Mouse (Mus musculus): ENCODE results near the gene En1. TPM values are rescaled to one million over a fixed set of nuclear protein-coding genes. Genes with fewer than 3 reads are reported as not detected.
A peak's percentile ranks its signal among the peaks of the same experiment; 100 is the strongest.

Gene En1
- total RNA-seq, 1 experiment: 1.2 TPM

GRCm38 (mm10) chr1:120587960-120588359 lies 14.3 kb upstream of the En1 start:
- no peak for DNase-seq (ENCODE audit: low read depth, low spot score)
- no peak for TF ChIP-seq MAFK (IDR thresholded peaks at IDR 0.05; ENCODE audit: insufficient read depth, low read depth, low read length)
- TF ChIP-seq CHD2 (IDR thresholded peaks at IDR 0.05; ENCODE audit: low read depth, low read length): no peak
- TF ChIP-seq ZC3H11A (IDR thresholded peaks at IDR 0.05; ENCODE audit: borderline replicate concordance, low read depth, low read length): no peak
- TF ChIP-seq HCFC1 (IDR thresholded peaks at IDR 0.05; ENCODE audit: borderline replicate concordance, insufficient read depth, low read length): no peak
- no peak for TF ChIP-seq ZNF384 (IDR thresholded peaks at IDR 0.05; ENCODE audit: low read depth, low read length)
- H3K27ac ChIP-seq (ENCODE audit: insufficient read depth, low read depth, low read length, poor library complexity, severe bottlenecking): no peak overlapping the region
- H3K36me3 ChIP-seq (ENCODE audit: control insufficient read depth, insufficient read depth, low read length, poor library complexity, severe bottlenecking): no peaks in the 10 kb centered on the region
- in situ Hi-C loops (cut with MboI; ENCODE audit: low sequenced_read_pairs in 2 of 2, unreplicated experiment in 2 of 2): loop anchor here in 1 of 2 experiments (25.0 kb wide), 1 partner anchor 599 kb away; no protein-coding TSS in a partner anchor
- H3K9me3 ChIP-seq (ENCODE audit: control insufficient read depth, insufficient read depth, low read depth, low read length): no peaks in the 10 kb centered on the region
- no peaks in the 10 kb centered on the region for H3K4me1 ChIP-seq (ENCODE audit: control insufficient read depth in 2 of 2, insufficient read depth in 2 of 2, low read length in 2 of 2, poor library complexity in 1 of 2)
- no peak overlapping the region for H3K9ac ChIP-seq (ENCODE audit: insufficient read depth, low read depth, low read length, poor library complexity, severe bottlenecking)
- no peak overlapping the region for H3K4me3 ChIP-seq (ENCODE audit: insufficient read depth in 1 of 2, low read depth in 1 of 2, low read length in 2 of 2, poor library complexity in 1 of 2, severe bottlenecking in 1 of 2)

GRCm38 (mm10) chr1:120588362-120589027 lies 13.7 kb upstream of the En1 start:
- Histone ChIP-seq H3K27ac (ENCODE audit: insufficient read depth, low read depth, low read length, poor library complexity, severe bottlenecking) (no peak overlapping the region), H3K36me3 (ENCODE audit: control insufficient read depth, insufficient read depth, low read length, poor library complexity, severe bottlenecking) (no peaks in the 10 kb centered on the region), H3K4me1 (ENCODE audit: control insufficient read depth in 2 of 2, insufficient read depth in 2 of 2, low read length in 2 of 2, poor library complexity in 1 of 2) (no peaks in the 10 kb centered on the region), H3K9ac (ENCODE audit: insufficient read depth, low read depth, low read length, poor library complexity, severe bottlenecking) (no peak overlapping the region), H3K9me3 (ENCODE audit: control insufficient read depth, insufficient read depth, low read depth, low read length) (no peaks in the 10 kb centered on the region), H3K4me3 (ENCODE audit: insufficient read depth in 1 of 2, low read depth in 1 of 2, low read length in 2 of 2, poor library complexity in 1 of 2, severe bottlenecking in 1 of 2) (no peak overlapping the region)
- DNase-seq (ENCODE audit: low read depth, low spot score): no peak
- in situ Hi-C loops (cut with MboI; ENCODE audit: low sequenced_read_pairs in 2 of 2, unreplicated experiment in 2 of 2): loop anchor here in 1 of 2 experiments (25.0 kb wide), 1 partner anchor 599 kb away; no protein-coding TSS in a partner anchor
- TF ChIP-seq ZC3H11A (IDR thresholded peaks at IDR 0.05; ENCODE audit: borderline replicate concordance, low read depth, low read length) (no peak), MAFK (IDR thresholded peaks at IDR 0.05; ENCODE audit: insufficient read depth, low read depth, low read length) (peak; percentile 73), CHD2 (IDR thresholded peaks at IDR 0.05; ENCODE audit: low read depth, low read length) (no peak), HCFC1 (IDR thresholded peaks at IDR 0.05; ENCODE audit: borderline replicate concordance, insufficient read depth, low read length) (no peak), ZNF384 (IDR thresholded peaks at IDR 0.05; ENCODE audit: low read depth, low read length) (no peak)

GRCm38 (mm10) chr1:120593236-120593919 lies 8.8 kb upstream of the En1 start:
- Histone ChIP-seq H3K9ac (ENCODE audit: insufficient read depth, low read depth, low read length, poor library complexity, severe bottlenecking) (no peak overlapping the region), H3K36me3 (ENCODE audit: control insufficient read depth, insufficient read depth, low read length, poor library complexity, severe bottlenecking) (no peaks in the 10 kb centered on the region), H3K9me3 (ENCODE audit: control insufficient read depth, insufficient read depth, low read depth, low read length) (no peaks in the 10 kb centered on the region), H3K4me3 (ENCODE audit: insufficient read depth in 1 of 2, low read depth in 1 of 2, low read length in 2 of 2, poor library complexity in 1 of 2, severe bottlenecking in 1 of 2) (no peak overlapping the region), H3K4me1 (ENCODE audit: control insufficient read depth in 2 of 2, insufficient read depth in 2 of 2, low read length in 2 of 2, poor library complexity in 1 of 2) (peaks cover 0 to 8% of the 10 kb centered on the region in 2 experiments; a peak in 1 of 4 replicates), H3K27ac (ENCODE audit: insufficient read depth, low read depth, low read length, poor library complexity, severe bottlenecking) (no peak overlapping the region)
- DNase-seq (ENCODE audit: low read depth, low spot score): no peak
- in situ Hi-C loops (cut with MboI; ENCODE audit: low sequenced_read_pairs in 2 of 2, unreplicated experiment in 2 of 2): loop anchor here (10.0 to 25.0 kb wide), 2 partner anchors 581 to 594 kb away; no protein-coding TSS in a partner anchor
- TF ChIP-seq ZNF384 (IDR thresholded peaks at IDR 0.05; ENCODE audit: low read depth, low read length) (no peak), ZC3H11A (IDR thresholded peaks at IDR 0.05; ENCODE audit: borderline replicate concordance, low read depth, low read length) (no peak), HCFC1 (IDR thresholded peaks at IDR 0.05; ENCODE audit: borderline replicate concordance, insufficient read depth, low read length) (no peak), CHD2 (IDR thresholded peaks at IDR 0.05; ENCODE audit: low read depth, low read length) (no peak), MAFK (IDR thresholded peaks at IDR 0.05; ENCODE audit: insufficient read depth, low read depth, low read length) (no peak)

GRCm38 (mm10) chr1:120594603-120595002 lies 7.6 kb upstream of the En1 start:
- no peak overlapping the region for H3K4me3 ChIP-seq (ENCODE audit: insufficient read depth in 1 of 2, low read depth in 1 of 2, low read length in 2 of 2, poor library complexity in 1 of 2, severe bottlenecking in 1 of 2)
- H3K36me3 ChIP-seq (ENCODE audit: control insufficient read depth, insufficient read depth, low read length, poor library complexity, severe bottlenecking): no peaks in the 10 kb centered on the region
- H3K27ac ChIP-seq (ENCODE audit: insufficient read depth, low read depth, low read length, poor library complexity, severe bottlenecking): no peak overlapping the region
- H3K9ac ChIP-seq (ENCODE audit: insufficient read depth, low read depth, low read length, poor library complexity, severe bottlenecking): no peak overlapping the region
- peak; percentile 95 for TF ChIP-seq ZNF384 (IDR thresholded peaks at IDR 0.05; ENCODE audit: low read depth, low read length)
- TF ChIP-seq MAFK (IDR thresholded peaks at IDR 0.05; ENCODE audit: insufficient read depth, low read depth, low read length): no peak
- in situ Hi-C loops (cut with MboI; ENCODE audit: low sequenced_read_pairs in 2 of 2, unreplicated experiment in 2 of 2): loop anchor here (5.0 to 25.0 kb wide), 3 partner anchors 252 to 593 kb away; partner anchors contain the start of gene C1ql2 (in 1 of the 2)
- no peak for DNase-seq (ENCODE audit: low read depth, low spot score)
- no peaks in the 10 kb centered on the region for H3K9me3 ChIP-seq (ENCODE audit: control insufficient read depth, insufficient read depth, low read depth, low read length)
- H3K4me1 ChIP-seq (ENCODE audit: control insufficient read depth in 2 of 2, insufficient read depth in 2 of 2, low read length in 2 of 2, poor library complexity in 1 of 2): peaks cover 0 to 8% of the 10 kb centered on the region in 2 experiments; a peak in 1 of 4 replicates
